Mouse (Mus musculus): ENCODE results near the gene Bscl2. TPM values are rescaled to one million over a fixed set of nuclear protein-coding genes. Genes with fewer than 3 reads are reported as not detected.
A peak's percentile ranks its signal among the peaks of the same experiment; 100 is the strongest.
"Not testable (repeated sequence)": the region's sequence is repeated elsewhere in the genome, so short reads cannot be mapped to it uniquely, and the experiment has no call there.

Bscl2 gene
- total and polyA plus RNA-seq, 2 experiments from 2014 or later = 101 to 121 TPM

DNA sequence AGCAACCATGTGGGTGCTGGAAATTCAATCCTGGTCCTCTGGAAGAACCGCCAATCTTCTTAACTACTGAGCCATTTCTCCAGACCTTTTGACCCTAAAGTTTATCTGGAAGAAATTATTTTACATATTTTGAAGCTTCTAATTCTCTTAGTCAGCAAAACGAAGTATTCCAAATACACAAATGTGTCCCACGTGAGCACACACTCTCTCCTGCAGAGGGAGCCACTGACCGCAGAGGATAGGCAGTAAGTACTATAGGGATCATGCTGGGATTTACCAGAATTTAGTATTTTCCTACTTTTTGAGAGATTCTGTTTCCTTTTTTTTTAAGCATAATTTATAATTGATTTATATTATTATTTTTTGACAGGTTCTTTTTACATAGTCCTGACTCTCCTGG lies 20.4 kb downstream of the Bscl2 start:
- H3K27me3 ChIP-seq (ENCODE audit: insufficient read depth, low read length) = no peaks in the 10 kb centered on the region
- H3K4me2 ChIP-seq (ENCODE audit: low read depth, low read length, poor library complexity, severe bottlenecking) = no peak overlapping the region
- no peaks in the 10 kb centered on the region for H3K4me1 ChIP-seq (ENCODE audit: insufficient read depth, low read length)
- no peak overlapping the region for H3K27ac ChIP-seq (ENCODE audit: low read depth, low read length)
- peak; percentile 70 for TF ChIP-seq CTCF (IDR thresholded peaks at IDR 0.05)
- H3K4me3 ChIP-seq (ENCODE audit: low read depth, low read length) = no peak overlapping the region
- no peak for ATAC-seq (ENCODE audit: low FRiP score)
- no peaks in the 10 kb centered on the region for H3K36me3 ChIP-seq (ENCODE audit: insufficient read depth, low read length)
- DNase-seq (ENCODE audit: low spot score) = peak; percentile 42
- 44% methylated on average over 4 of the region's 4 CpGs for whole genome bisulfite sequencing
- H3K9me3 ChIP-seq (ENCODE audit: low read length) = no peaks in the 10 kb centered on the region
- no peak overlapping the region for H3K9ac ChIP-seq (replicated peaks; ENCODE audit: low read length, poor library complexity, severe bottlenecking)

DNA sequence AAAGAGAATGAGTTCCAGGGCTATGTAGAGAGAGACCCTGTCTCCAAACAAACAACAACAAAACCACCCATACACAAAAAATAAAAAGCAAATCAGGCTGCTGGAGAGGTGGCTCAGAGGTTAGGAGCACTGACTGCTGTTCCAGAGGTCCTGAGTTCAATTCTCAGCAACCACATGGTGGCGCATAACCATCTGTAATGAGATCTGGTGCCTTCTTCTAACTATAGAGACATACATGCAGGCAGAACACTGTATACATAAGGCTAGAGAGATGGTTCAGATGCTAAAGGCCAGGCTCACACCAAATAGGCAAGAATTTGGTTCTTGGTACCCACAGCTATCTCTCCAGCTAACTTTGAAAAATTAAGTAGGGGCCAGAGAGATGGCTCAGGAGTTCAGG lies 21.8 kb downstream of the Bscl2 start:
- Histone ChIP-seq H3K9ac (replicated peaks; ENCODE audit: low read length, poor library complexity, severe bottlenecking) (no peak overlapping the region), H3K4me2 (ENCODE audit: low read depth, low read length, poor library complexity, severe bottlenecking) (no peak overlapping the region), H3K9me3 (ENCODE audit: low read length) (no peaks in the 10 kb centered on the region), H3K4me1 (ENCODE audit: insufficient read depth, low read length) (no peaks in the 10 kb centered on the region), H3K27ac (ENCODE audit: low read depth, low read length) (no peak overlapping the region), H3K36me3 (ENCODE audit: insufficient read depth, low read length) (no peaks in the 10 kb centered on the region), H3K27me3 (ENCODE audit: insufficient read depth, low read length) (no peaks in the 10 kb centered on the region), H3K4me3 (ENCODE audit: low read depth, low read length) (no peak overlapping the region)
- no peak for ATAC-seq (ENCODE audit: low FRiP score)
- peak; percentile 57 for TF ChIP-seq CTCF (IDR thresholded peaks at IDR 0.05)
- DNase-seq (ENCODE audit: low spot score) = no peak
- WGBS = 11% methylated on average over 1 of the region's 1 CpGs

DNA sequence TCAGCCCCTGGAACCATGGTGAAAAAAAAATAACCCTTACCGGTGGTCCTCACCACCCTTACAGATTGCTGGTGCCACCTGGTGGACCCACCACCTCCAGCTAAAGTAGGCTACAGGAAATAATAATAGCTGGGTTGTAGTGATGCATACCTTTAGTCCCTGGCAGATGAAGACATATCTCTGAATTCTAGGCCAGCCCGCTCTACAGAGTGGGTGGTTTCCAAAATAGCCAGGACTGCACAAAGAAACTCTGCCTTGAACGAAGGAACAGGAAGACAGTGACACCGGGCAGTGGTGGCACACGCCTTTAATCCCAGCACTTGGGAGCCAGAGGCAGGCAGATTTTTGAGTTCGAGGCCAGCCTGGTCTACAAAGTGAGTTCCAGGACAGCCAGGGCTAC lies 27.0 kb downstream of the Bscl2 start:
- 81% methylated on average over 6 of the region's 6 CpGs for WGBS
- Histone ChIP-seq H3K27me3 (ENCODE audit: insufficient read depth, low read length) (no peaks in the 10 kb centered on the region), H3K4me1 (ENCODE audit: insufficient read depth, low read length) (no peaks in the 10 kb centered on the region), H3K9me3 (ENCODE audit: low read length) (no peaks in the 10 kb centered on the region), H3K27ac (ENCODE audit: low read depth, low read length) (no peak overlapping the region), H3K36me3 (ENCODE audit: insufficient read depth, low read length) (no peaks in the 10 kb centered on the region), H3K9ac (replicated peaks; ENCODE audit: low read length, poor library complexity, severe bottlenecking) (no peak overlapping the region), H3K4me2 (ENCODE audit: low read depth, low read length, poor library complexity, severe bottlenecking) (no peak overlapping the region), H3K4me3 (ENCODE audit: low read depth, low read length) (no peak overlapping the region)
- TF ChIP-seq CTCF (IDR thresholded peaks at IDR 0.05) = no peak
- DNase-seq (ENCODE audit: low spot score) = no peak
- no peak for ATAC-seq (ENCODE audit: low FRiP score)

DNA sequence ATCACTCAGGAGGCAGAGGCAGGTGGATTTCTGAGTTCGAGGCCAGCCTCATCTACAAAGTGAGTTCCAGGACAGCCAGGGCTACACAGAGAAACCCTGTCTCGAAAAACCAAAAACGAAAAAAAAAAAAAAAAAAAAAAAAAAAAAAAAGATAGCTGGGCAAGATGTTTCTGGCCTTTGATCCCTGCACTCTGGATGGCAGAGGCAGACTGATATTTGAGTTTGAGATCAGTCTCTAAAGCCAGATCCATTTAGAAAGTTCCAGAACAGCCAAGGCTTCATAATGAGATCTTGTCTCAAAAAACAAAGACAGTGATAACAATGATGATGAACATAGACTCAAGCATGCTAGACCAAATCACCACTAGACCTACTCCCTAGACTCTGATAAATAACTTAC lies 33.1 kb downstream of the Bscl2 start:
- H3K27me3 ChIP-seq (ENCODE audit: insufficient read depth, low read length); H3K4me2 ChIP-seq (ENCODE audit: low read depth, low read length, poor library complexity, severe bottlenecking); DNase-seq (ENCODE audit: low spot score); H3K9me3 ChIP-seq (ENCODE audit: low read length); H3K4me1 ChIP-seq (ENCODE audit: insufficient read depth, low read length); H3K27ac ChIP-seq (ENCODE audit: low read depth, low read length); ATAC-seq (ENCODE audit: low FRiP score); H3K9ac ChIP-seq (replicated peaks; ENCODE audit: low read length, poor library complexity, severe bottlenecking); H3K4me3 ChIP-seq (ENCODE audit: low read depth, low read length): not testable (repeated sequence)
- WGBS = 66% methylated on average over 3 of the region's 3 CpGs
- H3K36me3 ChIP-seq (ENCODE audit: insufficient read depth, low read length) = peaks cover 19% of the 10 kb centered on the region

DNA sequence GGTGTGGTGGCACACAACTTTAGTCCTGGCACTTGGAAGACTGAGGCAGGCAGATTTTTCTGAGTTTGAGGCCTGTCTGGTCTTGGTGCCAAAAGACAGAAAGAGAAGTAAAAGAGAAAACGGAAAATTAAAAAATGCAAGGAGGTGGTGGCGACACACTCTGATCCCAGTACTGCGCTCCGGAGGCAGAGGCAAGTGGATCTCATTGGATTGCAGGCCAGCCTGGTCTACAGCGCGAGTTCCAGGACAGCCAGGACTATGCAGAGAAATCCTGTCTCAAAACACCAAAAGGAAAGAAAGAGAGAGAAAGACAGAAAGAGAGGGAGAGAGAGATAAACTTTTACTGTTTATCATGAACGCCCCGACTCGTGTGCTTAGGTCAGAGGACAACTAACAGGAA lies 33.6 kb downstream of the Bscl2 start:
- Histone ChIP-seq H3K36me3 (ENCODE audit: insufficient read depth, low read length) (peaks cover 23% of the 10 kb centered on the region), H3K4me1 (ENCODE audit: insufficient read depth, low read length) (no peaks in the 10 kb centered on the region), H3K9ac (replicated peaks; ENCODE audit: low read length, poor library complexity, severe bottlenecking) (peak overlapping the region; percentile 45; the same call in 1 of the 2 replicates), H3K27me3 (ENCODE audit: insufficient read depth, low read length) (no peaks in the 10 kb centered on the region), H3K4me2 (ENCODE audit: low read depth, low read length, poor library complexity, severe bottlenecking) (peak overlapping the region; percentile 94), H3K27ac (ENCODE audit: low read depth, low read length) (peak overlapping the region; percentile 62), H3K9me3 (ENCODE audit: low read length) (no peaks in the 10 kb centered on the region), H3K4me3 (ENCODE audit: low read depth, low read length) (peak overlapping the region; percentile 96)
- 59% methylated on average over 9 of the region's 9 CpGs for WGBS
- no peak for TF ChIP-seq CTCF (IDR thresholded peaks at IDR 0.05)
- no peak for DNase-seq (ENCODE audit: low spot score)
- peak; percentile 34; the same call in 1 of the 2 replicates for ATAC-seq (ENCODE audit: low FRiP score)

DNA sequence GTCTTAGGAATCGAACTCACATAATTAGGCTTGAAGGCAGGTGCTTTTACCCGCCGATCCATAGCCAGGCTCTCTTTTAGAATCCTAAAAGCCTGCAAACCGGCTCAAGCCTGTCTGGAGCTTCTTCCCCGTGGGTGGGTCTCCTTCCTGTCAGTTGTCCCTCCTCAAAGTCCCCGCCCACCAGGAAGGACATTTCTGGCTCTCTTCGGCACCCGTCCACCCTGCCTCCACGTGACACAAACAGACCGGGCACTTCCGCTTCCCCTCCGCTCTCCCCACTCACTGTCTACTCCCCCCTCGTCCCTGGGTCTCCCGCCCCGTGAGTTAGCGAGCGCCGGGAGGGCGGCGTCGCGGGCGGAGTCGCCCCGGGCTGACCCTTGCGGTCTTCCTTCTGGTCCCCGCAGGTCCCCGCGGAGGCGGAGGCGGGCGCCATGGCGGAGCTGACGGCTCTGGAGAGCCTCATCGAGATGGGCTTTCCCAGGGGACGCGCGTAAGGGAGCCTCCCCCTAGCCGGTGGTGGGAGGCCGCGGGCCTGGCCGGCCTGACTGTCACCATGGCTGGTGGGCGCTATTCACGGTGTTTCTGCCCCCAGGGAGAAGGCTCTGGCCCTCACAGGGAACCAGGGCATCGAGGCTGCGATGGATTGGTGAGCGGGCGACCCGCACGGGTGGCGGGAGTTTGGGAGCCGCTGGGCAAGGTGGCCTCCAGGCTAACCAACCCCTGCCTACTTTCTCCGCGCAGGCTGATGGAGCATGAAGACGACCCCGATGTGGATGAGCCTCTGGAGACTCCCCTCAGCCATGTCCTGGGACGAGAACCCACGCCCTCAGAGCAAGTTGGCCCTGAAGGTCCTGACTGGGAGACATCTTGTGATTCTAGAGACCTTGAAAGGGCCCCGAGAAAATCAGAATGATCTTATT lies 34.3 kb downstream of the Bscl2 start, which contains the start of gene Ubxn1:
Ubxn1 (plus strand) TSS at position 230 of the 920 bp plus-strand sequence.
- no peaks in the 10 kb centered on the region for H3K4me1 ChIP-seq (ENCODE audit: insufficient read depth, low read length)
- H3K4me2 ChIP-seq (ENCODE audit: low read depth, low read length, poor library complexity, severe bottlenecking) = peak within 1 kb of the TSS; percentile 94
- H3K9ac ChIP-seq (replicated peaks; ENCODE audit: low read length, poor library complexity, severe bottlenecking) = peak within 1 kb of the TSS; percentile 94
- peak within 1 kb of the TSS; percentile 96 for H3K4me3 ChIP-seq (ENCODE audit: low read depth, low read length)
- DNase-seq (ENCODE audit: low spot score) (peak; percentile 98), ATAC-seq (ENCODE audit: low FRiP score) (peak; percentile 97)
- H3K27me3 ChIP-seq (ENCODE audit: insufficient read depth, low read length) = no peaks in the 10 kb centered on the region
- TF ChIP-seq CTCF (IDR thresholded peaks at IDR 0.05) = no peak
- H3K27ac ChIP-seq (ENCODE audit: low read depth, low read length) = peak within 1 kb of the TSS; percentile 74
- no peaks in the 10 kb centered on the region for H3K9me3 ChIP-seq (ENCODE audit: low read length)
- WGBS = 1% methylated on average over 57 of the region's 59 CpGs
- H3K36me3 ChIP-seq (ENCODE audit: insufficient read depth, low read length) = peaks cover 23% of the 10 kb centered on the region
